Mouse (Mus musculus): ENCODE data around the gene Nolc1. TPM values are rescaled to one million over a fixed set of nuclear protein-coding genes. Genes with fewer than 3 reads are reported as not detected.

Gene Nolc1
- polyA plus RNA-seq (2014; fragmentation: Illumina TruSeq; extraction: RNeasy Lipid Tissue Mini Kit (QIAGEN cat#74804)) = 18.9 TPM

GRCm38 (mm10) chr19:46075616-46076607 is at the start of gene Nolc1:
TSS of gene Nolc1 (plus strand) at chr19:46075863.

GRCm38 (mm10) chr19:46044271-46044992 is 31.2 kb upstream of the Nolc1 start, which contains the start of gene Pprc1:
TSS of gene Pprc1 (plus strand) at chr19:46044886.

GRCm38 (mm10) chr19:46044993-46045695 is 30.5 kb upstream of the Nolc1 start, which contains the start of gene Ldb1:
TSS of gene Ldb1 (minus strand) at chr19:46045214.

GRCm38 (mm10) chr19:46131694-46132525 is 56.2 kb downstream of the Nolc1 start, which contains the start of gene Elovl3:
TSS of gene Elovl3 (plus strand) at chr19:46131897.

Other genes starting within 250 kb of the Nolc1 start
- gene Armh3, start 77.4 kb upstream of the Nolc1 start, polyA plus RNA-seq (2014; fragmentation: Illumina TruSeq; extraction: RNeasy Lipid Tissue Mini Kit (QIAGEN cat#74804)) = 34.5 TPM
- gene Hps6, start 72.4 kb upstream of the Nolc1 start, polyA plus RNA-seq (2014; fragmentation: Illumina TruSeq; extraction: RNeasy Lipid Tissue Mini Kit (QIAGEN cat#74804)) = 0.31 TPM
- 11.4 TPM for gene Pprc1, start 31.0 kb upstream of the Nolc1 start, polyA plus RNA-seq (2014; fragmentation: Illumina TruSeq; extraction: RNeasy Lipid Tissue Mini Kit (QIAGEN cat#74804))
- gene Ldb1, start 30.6 kb upstream of the Nolc1 start, polyA plus RNA-seq (2014; fragmentation: Illumina TruSeq; extraction: RNeasy Lipid Tissue Mini Kit (QIAGEN cat#74804)) = 24.1 TPM
- gene Elovl3, start 56.0 kb downstream of the Nolc1 start, polyA plus RNA-seq (2014; fragmentation: Illumina TruSeq; extraction: RNeasy Lipid Tissue Mini Kit (QIAGEN cat#74804)) = not detected
- not detected for gene Pitx3, start 72.5 kb downstream of the Nolc1 start, polyA plus RNA-seq (2014; fragmentation: Illumina TruSeq; extraction: RNeasy Lipid Tissue Mini Kit (QIAGEN cat#74804))
- gene Gbf1, start 76.6 kb downstream of the Nolc1 start, polyA plus RNA-seq (2014; fragmentation: Illumina TruSeq; extraction: RNeasy Lipid Tissue Mini Kit (QIAGEN cat#74804)) = 27.3 TPM
- 0.46 TPM for gene Nfkb2, start 228.5 kb downstream of the Nolc1 start, polyA plus RNA-seq (2014; fragmentation: Illumina TruSeq; extraction: RNeasy Lipid Tissue Mini Kit (QIAGEN cat#74804))